Mouse (Mus musculus) MEL (cell line): ENCODE measurements around the gene Eme2.

Experiments
- CTCF ChIP-seq, 3 experiments: IDR thresholded peaks in 2 of 3; conservative IDR thresholded peaks in 1 of 3; 2 replicates each; pipeline ENCODE4 v1.5.1; 2011 to 2012; ENCODE audit warnings: low read length in 3 of 3, low read depth in 2 of 3, mild to moderate bottlenecking in 2 of 3, improper control_type of control experiment in 1 of 3, inconsistent platforms in 1 of 3, mixed read lengths in 1 of 3, moderate library complexity in 1 of 3; ENCODE audit not compliant: control insufficient read depth in 1 of 3, insufficient read depth in 1 of 3, poor library complexity in 1 of 3, severe bottlenecking in 1 of 3
- USF1 ChIP-seq: IDR thresholded peaks from 2 replicates; pipeline ENCODE4 v1.6.1; 2014; ENCODE audit warnings: low read depth, mild to moderate bottlenecking, inconsistent platforms, low read length, improper control_type of control experiment, moderate library complexity

DNA sequence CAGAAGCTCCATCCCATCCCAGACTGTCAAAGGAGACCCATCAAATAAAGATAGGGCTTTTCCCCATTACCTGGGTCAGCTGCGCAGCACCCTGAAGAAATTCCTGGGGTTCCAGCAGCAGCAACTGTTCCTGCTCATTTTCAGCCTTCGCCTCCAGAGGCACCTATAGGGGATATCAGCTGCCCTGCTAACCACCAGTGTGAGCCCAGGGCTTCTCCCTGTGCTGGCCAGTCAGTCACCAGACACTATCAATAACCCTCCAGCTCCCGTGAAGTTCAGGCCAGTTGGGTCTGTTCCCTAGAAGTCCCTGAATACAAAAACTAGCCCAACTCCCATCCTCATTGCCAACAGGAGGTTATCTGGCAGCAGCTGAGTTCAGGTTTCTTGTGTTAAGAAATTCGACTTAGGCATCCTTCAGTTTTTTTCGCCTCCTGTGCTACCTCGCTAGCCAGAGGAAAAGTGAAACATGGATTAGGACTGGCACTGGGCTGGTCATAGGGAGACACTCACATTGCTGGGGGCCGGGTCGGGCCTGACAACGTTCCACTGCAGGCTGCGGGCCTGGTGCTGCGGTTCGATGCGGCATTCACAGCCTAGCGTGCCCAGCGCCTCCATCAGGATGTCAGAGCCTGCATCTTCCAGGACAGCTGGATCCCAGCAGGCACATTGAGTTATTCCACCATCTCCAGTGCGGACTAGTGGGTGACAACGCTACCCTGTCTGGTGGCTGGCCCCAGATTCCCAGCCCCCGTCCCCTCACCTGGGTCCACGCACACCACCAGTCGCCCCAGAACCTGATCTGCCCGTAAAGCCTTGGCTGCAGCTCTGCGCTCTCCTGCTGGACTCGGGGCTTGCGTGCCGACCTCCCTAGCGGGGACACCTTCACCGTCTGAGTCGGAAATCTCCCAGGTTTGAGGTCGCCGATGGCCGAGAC lies 559 bp downstream of the Eme2 start:
- TF ChIP-seq USF1 (no peak), CTCF (IDR thresholded peaks at IDR 0.05 in 2 of 3, conservative IDR thresholded peaks at IDR 0.05 in 1 of 3; ENCODE audit: control insufficient read depth in 1 of 3, insufficient read depth in 1 of 3, low read depth in 2 of 3, low read length in 3 of 3, poor library complexity in 1 of 3, severe bottlenecking in 1 of 3) (no peak; a peak in 1 of 6 replicates)
